Mouse (Mus musculus): ENCODE data around the gene Mcemp1. TPM values are rescaled to one million over a fixed set of nuclear protein-coding genes. Genes with fewer than 3 reads are reported as not detected.

The Mcemp1 gene
- total and polyA plus RNA-seq, 3 experiments: not detected

GRCm38 (mm10) chr8:3664405-3664804 is 1.1 kb upstream of the Mcemp1 start:
- Histone ChIP-seq H3K27me3 (ENCODE audit: control insufficient read depth in 1 of 2, insufficient read depth in 2 of 2, low read length in 2 of 2) (peaks cover 0 to 4% of the 10 kb centered on the region in 2 experiments; a peak in 1 of 4 replicates), H3K36me3 (ENCODE audit: control insufficient read depth in 1 of 2, insufficient read depth in 2 of 2, low read length in 2 of 2) (peaks cover 0 to 4% of the 10 kb centered on the region in 2 experiments; a peak in 2 of 4 replicates), H3K9me3 (replicated peaks; ENCODE audit: insufficient read depth, low read length) (no peaks in the 10 kb centered on the region), H3K9ac (ENCODE audit: control insufficient read depth, low read depth, low read length, poor library complexity, severe bottlenecking) (peak overlapping the region; percentile 21), H3K4me1 (ENCODE audit: control insufficient read depth in 1 of 2, insufficient read depth in 2 of 2, low read length in 2 of 2) (peaks cover 0 to 10% of the 10 kb centered on the region in 2 experiments; a peak in 1 of 4 replicates), H3K4me3 (ENCODE audit: control insufficient read depth in 1 of 2, insufficient read depth in 1 of 2, low read depth in 2 of 2, low read length in 2 of 2) (no peak overlapping the region), H3K79me2 (ENCODE audit: control insufficient read depth, insufficient read depth, low read length, poor library complexity) (no peaks in the 10 kb centered on the region), H3K27ac (ENCODE audit: control insufficient read depth, low read depth, low read length) (no peak overlapping the region)
- TF ChIP-seq BHLHE40 (IDR thresholded peaks at IDR 0.05; ENCODE audit: borderline replicate concordance, low read depth, low read length) (no peak), SIN3A (IDR thresholded peaks at IDR 0.05; ENCODE audit: low read length) (no peak), MYC (IDR thresholded peaks at IDR 0.05; ENCODE audit: low read depth, low read length) (0 out of 2 replicates have a peak, but pooled peaks have one; percentile 53), UBTF (IDR thresholded peaks at IDR 0.05; ENCODE audit: borderline replicate concordance, insufficient read depth, low read depth, low read length) (no peak), GATA1 (IDR thresholded peaks at IDR 0.05; ENCODE audit: low read depth, low read length) (0 out of 2 replicates have a peak, but pooled peaks have one; percentile 24), NRF1 (IDR thresholded peaks at IDR 0.05; ENCODE audit: insufficient read depth, low read depth, low read length, poor library complexity, severe bottlenecking) (no peak), NELFE (IDR thresholded peaks at IDR 0.05; ENCODE audit: low read depth, low read length) (no peak), RCOR1 (IDR thresholded peaks at IDR 0.05; ENCODE audit: low read depth, low read length) (no peak), MAFK (IDR thresholded peaks at IDR 0.05; ENCODE audit: borderline replicate concordance, low read depth, low read length) (no peak)
- peak; percentile 66 for DNase-seq (ENCODE audit: low read depth, low spot score)

- DNase-seq (ENCODE audit: low read depth, low spot score): no peak
Measured at GRCm38 (mm10) chr8:3670388-3670787, 4.8 kb downstream of the Mcemp1 start.

More at GRCm38 (mm10) chr8:3670388-3670787, 4.8 kb downstream of the Mcemp1 start:
- peaks cover 0 to 1% of the 10 kb centered on the region in 2 experiments; a peak in 2 of 4 replicates for H3K36me3 ChIP-seq (ENCODE audit: control insufficient read depth in 1 of 2, insufficient read depth in 2 of 2, low read length in 2 of 2)
- no peak overlapping the region for H3K27ac ChIP-seq (ENCODE audit: control insufficient read depth, low read depth, low read length)
- H3K27me3 ChIP-seq (ENCODE audit: control insufficient read depth in 1 of 2, insufficient read depth in 2 of 2, low read length in 2 of 2): peaks cover 0 to 4% of the 10 kb centered on the region in 2 experiments; a peak in 1 of 4 replicates
- H3K4me3 ChIP-seq (ENCODE audit: control insufficient read depth in 1 of 2, insufficient read depth in 1 of 2, low read depth in 2 of 2, low read length in 2 of 2): no peak overlapping the region
- H3K4me1 ChIP-seq (ENCODE audit: control insufficient read depth in 1 of 2, insufficient read depth in 2 of 2, low read length in 2 of 2): 0 out of 4 replicates have a peak, but pooled peaks cover 0 to 8% of the 10 kb centered on the region in 2 experiments
- no peak overlapping the region for H3K9ac ChIP-seq (ENCODE audit: control insufficient read depth, low read depth, low read length, poor library complexity, severe bottlenecking)
- H3K9me3 ChIP-seq (replicated peaks; ENCODE audit: insufficient read depth, low read length): no peaks in the 10 kb centered on the region
- H3K79me2 ChIP-seq (ENCODE audit: control insufficient read depth, insufficient read depth, low read length, poor library complexity): no peaks in the 10 kb centered on the region
- no peak for TF ChIP-seq USF2 (IDR thresholded peaks at IDR 0.05; ENCODE audit: borderline replicate concordance in 1 of 2, insufficient read depth in 1 of 2, low read depth in 1 of 2, low read length in 2 of 2)
- TF ChIP-seq E2F4 (IDR thresholded peaks at IDR 0.05; ENCODE audit: borderline replicate concordance, low read depth, low read length): no peak
- no peak for TF ChIP-seq MEF2A (IDR thresholded peaks at IDR 0.05; ENCODE audit: extremely low read depth, insufficient replicate concordance, low read depth, low read length, poor library complexity, severe bottlenecking)
- no peak for TF ChIP-seq JUND (IDR thresholded peaks at IDR 0.05; ENCODE audit: low read depth, low read length)
- no peak for TF ChIP-seq USF1 (IDR thresholded peaks at IDR 0.05; ENCODE audit: low read depth, low read length)
- TF ChIP-seq TCF12 (IDR thresholded peaks at IDR 0.05; ENCODE audit: low read depth, low read length): no peak
- TF ChIP-seq EP300 (IDR thresholded peaks at IDR 0.05; ENCODE audit: low read depth in 1 of 2, low read length in 2 of 2): no peak
- no peak for TF ChIP-seq NELFE (IDR thresholded peaks at IDR 0.05; ENCODE audit: low read depth, low read length)
- no peak for TF ChIP-seq ZMIZ1 (IDR thresholded peaks at IDR 0.05; ENCODE audit: low read depth, low read length)
- no peak for TF ChIP-seq ZNF384 (IDR thresholded peaks at IDR 0.05; ENCODE audit: low read depth, low read length)
- TF ChIP-seq SMC3 (IDR thresholded peaks at IDR 0.05; ENCODE audit: low read depth, low read length): no peak
- TF ChIP-seq RCOR1 (IDR thresholded peaks at IDR 0.05; ENCODE audit: low read depth, low read length): no peak
- TF ChIP-seq MXI1 (IDR thresholded peaks at IDR 0.05; ENCODE audit: low read depth, low read length): no peak
